Mouse (Mus musculus) bone marrow macrophage, adult 2 months (primary cell): Measurements from ENCODE around the gene Lemd1. TPM values are rescaled to one million over a fixed set of nuclear protein-coding genes. Genes with fewer than 3 reads are reported as not detected.

ENCODE experiments used
- H3K27ac ChIP-seq: 2 replicates; pipeline ENCODE4 v1.5.1; 2012; ENCODE audit warnings: low read depth, low read length; ENCODE audit not compliant: insufficient read depth
- H3K4me1 ChIP-seq: 2 replicates; pipeline ENCODE4 v1.6.1; 2012; ENCODE audit warnings: low read length; ENCODE audit not compliant: control insufficient read depth, insufficient read depth
- H3K4me3 ChIP-seq: 2 replicates; pipeline ENCODE4 v1.5.1; 2012; ENCODE audit warnings: mild to moderate bottlenecking, low read length, moderate library complexity; ENCODE audit not compliant: insufficient read depth
- CTCF ChIP-seq: IDR thresholded peaks from 2 replicates; pipeline ENCODE4 v1.5.1; 2012; ENCODE audit warnings: low read depth, mild to moderate bottlenecking, low read length, moderate library complexity
- POLR2A ChIP-seq: IDR thresholded peaks from 2 replicates; pipeline ENCODE4 v1.6.1; 2012; ENCODE audit warnings: mild to moderate bottlenecking, low read depth, low read length, borderline replicate concordance
- polyA plus RNA-seq: library from polyadenylated mRNA; stranded (reverse); fragments of >200 nt; gene quantifications from 2 replicates; pipeline ENCODE4 v1.2.4, GENCODE M21; 2012; ENCODE audit not compliant: missing spikeins, insufficient read depth, insufficient read length

Gene Lemd1
- polyA plus RNA-seq, 1 experiment, result not detected

DNA sequence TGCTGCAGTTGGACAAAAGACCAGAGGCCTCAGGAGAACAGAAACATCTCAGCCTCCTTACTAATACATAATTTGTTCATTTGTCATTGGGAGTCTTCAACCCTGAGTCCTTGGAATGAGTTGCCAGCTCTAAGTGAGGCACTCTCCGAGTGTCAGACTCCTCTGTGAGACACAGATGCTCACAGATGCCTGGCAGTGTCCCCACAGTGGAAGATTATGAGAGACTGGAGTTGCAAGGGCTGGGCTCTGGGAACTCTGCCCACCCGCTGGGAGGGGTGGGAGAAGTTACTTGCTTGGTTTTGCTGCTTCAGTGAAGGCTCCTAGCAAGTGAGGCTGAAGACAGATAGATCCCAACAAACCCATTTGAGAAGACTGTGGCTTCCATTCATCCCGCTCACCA is 104.8 kb downstream of the Lemd1 start:
- H3K4me1 ChIP-seq, result 0 out of 2 replicates have a peak, but pooled peaks cover 3% of the 10 kb centered on the region
- H3K4me3 ChIP-seq, result no peak overlapping the region
- TF ChIP-seq POLR2A, result no peak
- TF ChIP-seq CTCF, result no peak
- no peak overlapping the region for H3K27ac ChIP-seq

DNA sequence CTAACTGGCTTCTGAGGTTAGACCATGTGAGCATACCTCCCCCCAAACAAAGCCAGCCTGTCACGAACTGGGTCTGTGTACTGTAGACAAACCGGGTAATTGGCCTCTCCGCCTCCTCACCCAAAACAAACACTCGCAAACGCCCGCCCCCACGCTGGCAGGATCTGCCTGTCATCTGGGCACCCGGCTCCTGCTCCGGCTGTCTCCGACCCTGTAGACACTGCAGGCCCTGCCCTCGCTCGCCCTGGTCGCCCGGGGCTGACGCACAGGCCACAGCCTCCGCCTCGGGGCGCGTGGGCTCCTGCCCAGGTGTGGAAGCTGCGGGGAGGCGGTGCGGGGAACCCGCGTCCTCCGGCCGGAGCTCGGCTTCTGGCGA is 107.2 kb downstream of the Lemd1 start, which contains the start of gene Klhdc8a:
Gene Klhdc8a, plus strand, starts transcription at position 202 of the 376 bp plus-strand sequence.
- Histone ChIP-seq H3K4me1 (0 out of 2 replicates have a peak, but pooled peaks cover 3% of the 10 kb centered on the region), H3K27ac (no peak within 1 kb of the TSS), H3K4me3 (peak within 1 kb of the TSS; percentile 54)
- TF ChIP-seq CTCF (no peak), POLR2A (no peak)

- TF ChIP-seq POLR2A (no peak), CTCF (no peak)
- Histone ChIP-seq H3K4me1 (0 out of 2 replicates have a peak, but pooled peaks cover 3% of the 10 kb centered on the region), H3K4me3 (peak overlapping the region; percentile 54), H3K27ac (no peak overlapping the region)
Measured at GRCm38 (mm10) chr1:132298801-132299464, 107.7 kb downstream of the Lemd1 start.

DNA sequence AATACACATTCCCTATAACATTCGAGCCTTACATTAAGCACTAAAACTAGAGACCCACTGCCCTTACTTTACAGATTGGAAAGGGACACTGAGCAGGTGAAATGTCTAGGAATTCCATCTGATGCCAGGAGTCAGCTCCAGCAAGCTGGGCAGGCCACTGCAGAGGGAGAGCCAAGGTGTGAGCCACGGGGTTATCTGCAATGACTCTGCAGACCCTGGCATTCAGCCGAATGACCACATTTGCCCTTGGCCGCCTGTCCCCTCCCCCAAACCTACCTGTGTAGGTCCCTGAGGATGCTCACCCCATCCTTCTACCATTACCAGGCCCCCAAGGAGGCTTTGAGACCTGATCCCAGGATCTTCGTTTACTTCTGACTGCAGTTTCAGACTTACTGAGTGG is 108.5 kb downstream of the Lemd1 start:
- H3K4me3 ChIP-seq, result no peak overlapping the region

GRCm38 (mm10) chr1:132301242-132301641 is 110.0 kb downstream of the Lemd1 start:
- TF ChIP-seq CTCF, result no peak
- TF ChIP-seq POLR2A, result no peak
- Histone ChIP-seq H3K27ac (no peak overlapping the region), H3K4me1 (0 out of 2 replicates have a peak, but pooled peaks cover 3% of the 10 kb centered on the region), H3K4me3 (no peak overlapping the region)

More for the DNA sequence above, 108.5 kb downstream of the Lemd1 start:
- Histone ChIP-seq H3K27ac (no peak overlapping the region), H3K4me1 (0 out of 2 replicates have a peak, but pooled peaks cover 3% of the 10 kb centered on the region)
- TF ChIP-seq CTCF (no peak), POLR2A (no peak)

GRCm38 (mm10) chr1:132302341-132302866 is 111.2 kb downstream of the Lemd1 start:
- Histone ChIP-seq H3K4me1 (no peaks in the 10 kb centered on the region), H3K27ac (no peak overlapping the region), H3K4me3 (no peak overlapping the region)
- TF ChIP-seq POLR2A (no peak), CTCF (no peak)

GRCm38 (mm10) chr1:132304618-132305214 is 113.5 kb downstream of the Lemd1 start:
- Histone ChIP-seq H3K4me1 (no peaks in the 10 kb centered on the region), H3K4me3 (no peak overlapping the region), H3K27ac (no peak overlapping the region)
- TF ChIP-seq POLR2A (no peak), CTCF (no peak)

DNA sequence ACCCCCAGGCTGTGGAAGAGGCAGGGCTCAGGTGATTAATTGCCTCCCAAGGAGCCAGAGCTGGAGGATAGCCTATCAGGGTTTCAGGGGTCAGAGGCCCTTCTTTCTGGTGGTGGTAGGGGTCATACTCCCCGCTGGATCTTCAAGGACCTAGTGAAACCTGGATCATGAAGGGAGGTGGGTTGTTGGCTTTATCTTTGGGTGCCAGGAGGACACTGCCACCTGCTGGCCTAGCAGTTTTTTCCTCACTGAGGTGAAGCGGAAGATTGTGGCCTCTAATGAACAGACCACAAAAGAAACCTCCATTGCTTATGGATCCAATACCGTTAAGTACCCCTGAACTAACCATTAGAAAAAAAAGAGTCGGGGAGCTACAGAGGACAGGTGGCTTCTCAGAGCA is 114.9 kb downstream of the Lemd1 start:
- TF ChIP-seq CTCF (peak; percentile 60), POLR2A (no peak)
- Histone ChIP-seq H3K4me3 (no peak overlapping the region), H3K4me1 (peaks cover 3% of the 10 kb centered on the region; the same call in 1 of the 2 replicates), H3K27ac (no peak overlapping the region)

DNA sequence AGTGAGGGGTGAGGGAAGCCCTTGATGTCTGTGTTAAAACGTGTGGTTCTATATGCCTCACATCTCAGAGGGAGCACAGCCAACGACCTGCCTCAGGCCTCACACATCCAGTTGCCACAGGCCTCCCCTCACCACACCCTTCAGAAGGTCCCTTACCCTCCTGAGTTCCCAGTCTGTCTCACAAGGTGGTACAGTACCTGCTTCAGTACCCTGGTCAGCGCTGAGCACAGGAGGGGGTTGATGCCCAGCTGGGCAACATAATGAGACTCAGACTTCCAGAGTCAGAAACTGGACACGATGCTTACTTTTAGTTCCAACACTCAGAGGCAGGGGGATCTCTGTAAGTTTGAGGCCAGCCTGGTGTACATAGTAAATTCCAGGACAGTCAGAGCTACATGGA is 115.6 kb downstream of the Lemd1 start:
- Histone ChIP-seq H3K4me1 (peaks cover 7% of the 10 kb centered on the region), H3K4me3 (no peak overlapping the region), H3K27ac (no peak overlapping the region)
- TF ChIP-seq POLR2A (no peak), CTCF (no peak)

- Histone ChIP-seq H3K27ac (no peak overlapping the region), H3K4me3 (no peak overlapping the region), H3K4me1 (peaks cover 17% of the 10 kb centered on the region)
- TF ChIP-seq CTCF (no peak), POLR2A (no peak)
Measured at GRCm38 (mm10) chr1:132307962-132308361, 116.7 kb downstream of the Lemd1 start.
